Mouse (Mus musculus): ENCODE data around the gene B020031M17Rik. TPM values are rescaled to one million over a fixed set of nuclear protein-coding genes. Genes with fewer than 3 reads are reported as not detected.
"Not testable (repeated sequence)": the region's sequence is repeated elsewhere in the genome, so short reads cannot be mapped to it uniquely, and the experiment has no call there.

The B020031M17Rik gene
- not detected in 2 replicates for polyA plus RNA-seq (2012; rRNA removed)

GRCm38 (mm10) chr13:119950706-119951105 is at the start of gene B020031M17Rik:
B020031M17Rik (minus strand) TSS chr13:119950806.
- DNase-seq (ENCODE audit: low spot score) = not testable (repeated sequence)

GRCm38 (mm10) chr13:119999215-119999614 is 48.6 kb upstream of the B020031M17Rik start:
- DNase-seq (ENCODE audit: low spot score) = not testable (repeated sequence)

- not testable (repeated sequence) for DNase-seq (ENCODE audit: low spot score)
These were observed 48.0 kb upstream of the B020031M17Rik start for GRCm38 (mm10) chr13:119998442-119999086.

GRCm38 (mm10) chr13:119991917-119992496 is 41.4 kb upstream of the B020031M17Rik start:
- DNase-seq (ENCODE audit: low spot score) = not testable (repeated sequence)

- DNase-seq (ENCODE audit: low spot score) = not testable (repeated sequence)
These were observed 40.7 kb upstream of the B020031M17Rik start for GRCm38 (mm10) chr13:119991264-119991663.

- DNase-seq (ENCODE audit: low spot score) = not testable (repeated sequence)
These were observed 18.6 kb upstream of the B020031M17Rik start for GRCm38 (mm10) chr13:119969163-119969562.

- not testable (repeated sequence) for DNase-seq (ENCODE audit: low spot score)
These were observed 17.6 kb upstream of the B020031M17Rik start for GRCm38 (mm10) chr13:119968193-119968592.

- not testable (repeated sequence) for DNase-seq (ENCODE audit: low spot score)
These were observed 15.4 kb upstream of the B020031M17Rik start for GRCm38 (mm10) chr13:119965968-119966367.

GRCm38 (mm10) chr13:119965302-119965952 is 14.8 kb upstream of the B020031M17Rik start:
- DNase-seq (ENCODE audit: low spot score) = not testable (repeated sequence)

- not testable (repeated sequence) for DNase-seq (ENCODE audit: low spot score)
These were observed 12.2 kb upstream of the B020031M17Rik start for GRCm38 (mm10) chr13:119962856-119963255.

- not testable (repeated sequence) for DNase-seq (ENCODE audit: low spot score)
These were observed 5.0 kb upstream of the B020031M17Rik start for GRCm38 (mm10) chr13:119955567-119955966.

GRCm38 (mm10) chr13:119955089-119955488 is 4.5 kb upstream of the B020031M17Rik start:
- not testable (repeated sequence) for DNase-seq (ENCODE audit: low spot score)

- not testable (repeated sequence) for DNase-seq (ENCODE audit: low spot score)
These were observed 21.4 kb downstream of the B020031M17Rik start, which contains the start of gene Gm21761 for GRCm38 (mm10) chr13:119929172-119929571. Gm21761 (minus strand) TSS chr13:119929272.

- not testable (repeated sequence) for DNase-seq (ENCODE audit: low spot score)
These were observed 25.8 kb downstream of the B020031M17Rik start for GRCm38 (mm10) chr13:119924597-119925340.

- DNase-seq (ENCODE audit: low spot score) = not testable (repeated sequence)
These were observed 33.5 kb downstream of the B020031M17Rik start for GRCm38 (mm10) chr13:119916966-119917722.

GRCm38 (mm10) chr13:119916449-119916848 is 34.2 kb downstream of the B020031M17Rik start:
- DNase-seq (ENCODE audit: low spot score) = not testable (repeated sequence)

Other genes starting within 250 kb of the B020031M17Rik start
- gene Nim1k, start 194.9 kb downstream of the B020031M17Rik start, polyA plus RNA-seq (2012; rRNA removed) = 0.41 and 0.83 TPM in 2 replicates
- gene Zfp131, start 159.9 kb downstream of the B020031M17Rik start, polyA plus RNA-seq (2012; rRNA removed) = 18.1 and 20.0 TPM in 2 replicates
- gene AF067063, start 120.6 kb downstream of the B020031M17Rik start, polyA plus RNA-seq (2012; rRNA removed) = not detected in 2 replicates
- gene D13Ertd608e, start 114.8 kb downstream of the B020031M17Rik start, polyA plus RNA-seq (2012; rRNA removed) = 0.15 and 0.22 TPM in 2 replicates
- gene Tcstv1, start 56.0 kb downstream of the B020031M17Rik start, polyA plus RNA-seq (2012; rRNA removed) = not detected in 2 replicates
- not detected in 2 replicates for gene Gm21761, start 21.5 kb downstream of the B020031M17Rik start, polyA plus RNA-seq (2012; rRNA removed)
- not detected in 2 replicates for gene Gm36079, start 76.2 kb upstream of the B020031M17Rik start, polyA plus RNA-seq (2012; rRNA removed)
- 3.4 and 4.4 TPM in 2 replicates for gene Gm21188, start 101.4 kb upstream of the B020031M17Rik start, polyA plus RNA-seq (2012; rRNA removed)
- not detected in 2 replicates for gene Gm20767, start 189.4 kb upstream of the B020031M17Rik start, polyA plus RNA-seq (2012; rRNA removed)
- gene Gm21818, start 221.6 kb upstream of the B020031M17Rik start, polyA plus RNA-seq (2012; rRNA removed) = not detected in 2 replicates

Data from urinary bladder, adult 2 months (tissue).